Mouse (Mus musculus) G1E (cell line): ENCODE results near the gene Tmcc3.

Source experiments
- CTCF ChIP-seq: IDR thresholded peaks from 2 replicates; pipeline ENCODE4 v1.5.1; 2012; ENCODE audit warnings: low read depth, low read length, inconsistent platforms, mixed read lengths
- POLR2AphosphoS5 ChIP-seq: IDR thresholded peaks from 2 replicates; pipeline ENCODE4 v1.6.1; 2012; ENCODE audit warnings: low read depth, low read length, inconsistent platforms; ENCODE audit not compliant: insufficient replicate concordance
- TAL1 ChIP-seq: conservative IDR thresholded peaks from 2 replicates; pipeline ENCODE4 v1.6.1; 2012; ENCODE audit warnings: low read depth, low read length, inconsistent platforms, mixed read lengths

DNA sequence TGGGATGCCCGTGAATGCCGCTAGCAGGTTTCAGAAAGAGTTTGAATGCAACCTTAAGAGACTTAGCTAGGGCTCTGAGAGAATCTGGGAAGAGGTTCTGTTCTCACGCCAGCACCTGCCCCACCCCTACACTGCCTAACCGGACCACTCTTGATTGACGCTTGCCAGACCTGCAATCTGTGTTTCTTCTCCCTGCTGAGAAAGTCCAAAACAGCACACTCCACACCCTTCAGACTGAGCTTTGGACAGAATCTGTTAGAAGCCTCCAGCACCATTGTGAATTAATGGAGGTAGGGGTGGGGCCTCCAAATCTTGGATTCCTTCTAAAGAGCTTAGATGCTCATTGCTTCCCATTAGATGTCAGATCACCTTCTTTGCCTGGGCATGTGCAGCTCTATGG, 277.2 kb downstream of the Tmcc3 start:
- TF ChIP-seq CTCF (no peak), POLR2AphosphoS5 (no peak), TAL1 (no peak)
